Mouse (Mus musculus): Measurements from ENCODE around the gene Cldn24.

DNA sequence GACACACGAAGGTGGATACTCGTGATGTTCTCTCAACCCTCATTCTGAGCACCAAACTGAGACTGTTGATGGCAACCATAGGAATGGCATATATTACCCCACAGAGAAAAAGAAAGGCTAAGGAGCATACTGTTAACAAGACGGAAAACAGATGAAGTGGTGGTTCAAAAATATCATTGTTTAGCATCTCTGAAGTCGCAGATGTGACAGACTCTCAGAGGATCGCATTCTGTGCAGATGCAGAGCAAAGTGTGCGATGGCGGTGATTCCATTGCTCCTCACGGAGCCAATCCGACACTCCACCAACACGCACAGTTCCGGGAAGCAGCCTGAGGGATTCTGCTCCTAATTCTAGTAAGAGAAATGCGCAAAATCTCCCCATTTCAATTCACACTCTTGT lies 37.3 kb downstream of the Cldn24 start:
- no peak for TF ChIP-seq CTCF (IDR thresholded peaks at IDR 0.05)
- TF ChIP-seq EP300 (IDR thresholded peaks at IDR 0.05), result no peak

Measured in lung, postnatal 0 days (tissue).